Mouse (Mus musculus) cerebellum, adult 9-10 months (tissue): ENCODE measurements around the gene Glb1.
"Not testable (repeated sequence)": the region's sequence is repeated elsewhere in the genome, so short reads cannot be mapped to it uniquely, and the experiment has no call there.

Source experiments
- DNase-seq: peaks from one replicate; pipeline ENCODE4 v3.0.0; 2022

Glb1 gene

GRCm38 (mm10) chr9:114400949-114401684 lies at the start of gene Glb1, which contains the start of gene Tmppe:
Glb1 (plus strand) TSS chr9:114401076.
Tmppe (plus strand) TSS chr9:114401105.
- DNase-seq = peak; percentile 67

- peak; percentile 55 for DNase-seq
Observed at GRCm38 (mm10) chr9:114367783-114368470, 32.9 kb upstream of the Glb1 start.

GRCm38 (mm10) chr9:114368471-114368858 lies 32.4 kb upstream of the Glb1 start:
- no peak for DNase-seq

GRCm38 (mm10) chr9:114369389-114369788 lies 31.5 kb upstream of the Glb1 start:
- DNase-seq = not testable (repeated sequence)

- not testable (repeated sequence) for DNase-seq
Observed at GRCm38 (mm10) chr9:114371717-114372116, 29.2 kb upstream of the Glb1 start.

- no peak for DNase-seq
Observed at GRCm38 (mm10) chr9:114375276-114375962, 25.5 kb upstream of the Glb1 start.

GRCm38 (mm10) chr9:114377168-114377567 lies 23.7 kb upstream of the Glb1 start:
- DNase-seq = no peak

- DNase-seq = no peak
Observed at GRCm38 (mm10) chr9:114379871-114380270, 21.0 kb upstream of the Glb1 start.

- DNase-seq = no peak
Observed at GRCm38 (mm10) chr9:114380881-114381733, 19.8 kb upstream of the Glb1 start.

- DNase-seq = no peak
Observed at GRCm38 (mm10) chr9:114382936-114383710, 17.8 kb upstream of the Glb1 start.

GRCm38 (mm10) chr9:114384691-114385090 lies 16.2 kb upstream of the Glb1 start:
- no peak for DNase-seq

- DNase-seq = no peak
Observed at GRCm38 (mm10) chr9:114385160-114385559, 15.7 kb upstream of the Glb1 start.

- no peak for DNase-seq
Observed at GRCm38 (mm10) chr9:114387086-114387485, 13.8 kb upstream of the Glb1 start.

- DNase-seq = no peak
Observed at GRCm38 (mm10) chr9:114388288-114388687, 12.6 kb upstream of the Glb1 start.

GRCm38 (mm10) chr9:114388701-114389370 lies 12.0 kb upstream of the Glb1 start:
- no peak for DNase-seq

GRCm38 (mm10) chr9:114389371-114389904 lies 11.4 kb upstream of the Glb1 start:
- no peak for DNase-seq

- DNase-seq = peak; percentile 27
Observed at GRCm38 (mm10) chr9:114389905-114390748, 10.7 kb upstream of the Glb1 start, which contains the start of gene Crtap. Crtap (minus strand) TSS chr9:114390675.

- no peak for DNase-seq
Observed at GRCm38 (mm10) chr9:114390749-114391075, 10.2 kb upstream of the Glb1 start.

GRCm38 (mm10) chr9:114394136-114394535 lies 6.7 kb upstream of the Glb1 start:
- not testable (repeated sequence) for DNase-seq

- no peak for DNase-seq
Observed at GRCm38 (mm10) chr9:114394677-114395076, 6.2 kb upstream of the Glb1 start.
